Mouse (Mus musculus) intestine, embryonic 16.5 days (tissue): ENCODE measurements around the gene Nav1. TPM values are rescaled to one million over a fixed set of nuclear protein-coding genes. Genes with fewer than 3 reads are reported as not detected.
A peak's percentile ranks its signal among the peaks of the same experiment; 100 is the strongest.

Experiments used
- ATAC-seq: fragments of 200-750 bp; cut with Nextera tagmentation; 2 replicates; pipeline ENCODE4 v1.8.0; 2017; ENCODE audit warnings: moderate TSS enrichment, moderate library complexity
- H3K27ac ChIP-seq: fragments of 300-500 bp; sonication (generic); 2 replicates; pipeline ENCODE4 v1.5.1; 2014; ENCODE audit warnings: mild to moderate bottlenecking, low read length
- H3K27me3 ChIP-seq: fragments of 300-500 bp; sonication (generic); replicated peaks from 2 replicates; pipeline ENCODE4 v1.6.1; 2014; ENCODE audit warnings: low read length, control low read depth, mixed read lengths; ENCODE audit not compliant: control insufficient read depth, insufficient read depth
- H3K36me3 ChIP-seq: fragments of 300-500 bp; sonication (generic); 2 replicates; pipeline ENCODE4 v1.6.1; 2014; ENCODE audit warnings: low read length, control low read depth; ENCODE audit not compliant: control insufficient read depth, insufficient read depth
- H3K4me1 ChIP-seq: fragments of 300-500 bp; sonication (generic); 2 replicates; pipeline ENCODE4 v1.6.1; 2014; ENCODE audit warnings: low read length, control low read depth, mixed read lengths; ENCODE audit not compliant: control insufficient read depth, insufficient read depth
- H3K4me2 ChIP-seq: fragments of 300-500 bp; sonication (generic); 2 replicates; pipeline ENCODE4 v1.6.1; 2014; ENCODE audit warnings: low read depth, low read length, control low read depth
- H3K4me3 ChIP-seq: fragments of 300-500 bp; sonication (generic); 2 replicates; pipeline ENCODE4 v1.5.1; 2014; ENCODE audit warnings: mild to moderate bottlenecking, low read length
- H3K9ac ChIP-seq: fragments of 300-500 bp; sonication (generic); 2 replicates; pipeline ENCODE4 v1.6.1; 2014; ENCODE audit warnings: low read depth, low read length
- H3K9me3 ChIP-seq: fragments of 300-500 bp; sonication (generic); 2 replicates; pipeline ENCODE4 v1.6.1; 2016; ENCODE audit warnings: low read length, control low read depth; ENCODE audit not compliant: control insufficient read depth
- WGBS: fragments of 180-500 bp; shearing (Covaris S2); extraction: QIAGEN DNeasy Blood & Tissue Kit; methylation state at CpG from one replicate; pipeline ENCODE4 v1.1.7; 2014; 5-methylcytosine and 5-hydroxymethylcytosine counted together
- polyA plus RNA-seq: library from polyadenylated mRNA; unstranded; fragments of >200 nt; fragmentation: Nextera tagmentation; extraction: Ambion mirVana; gene quantifications from 2 replicates; pipeline ENCODE4 v1.2.1, GENCODE M21; 2015

Nav1 gene
- polyA plus RNA-seq, 1 experiment from 2014 or later: 9.0 TPM

GRCm38 (mm10) chr1:135635323-135636064 lies 28.4 kb upstream of the Nav1 start:
- Histone ChIP-seq H3K4me2 (no peak overlapping the region), H3K9me3 (no peaks in the 10 kb centered on the region), H3K4me1 (peaks cover 12% of the 10 kb centered on the region), H3K27me3 (no peaks in the 10 kb centered on the region), H3K27ac (no peak overlapping the region), H3K4me3 (no peak overlapping the region), H3K36me3 (no peaks in the 10 kb centered on the region), H3K9ac (no peak overlapping the region)
- WGBS: 77% methylated on average over 11 of the region's 11 CpGs
- no peak for ATAC-seq

- Histone ChIP-seq H3K27ac (no peak overlapping the region), H3K9ac (no peak overlapping the region), H3K4me3 (no peak overlapping the region), H3K36me3 (no peaks in the 10 kb centered on the region), H3K4me2 (no peak overlapping the region), H3K4me1 (peaks cover 12% of the 10 kb centered on the region), H3K27me3 (no peaks in the 10 kb centered on the region), H3K9me3 (no peaks in the 10 kb centered on the region)
- 19% methylated on average over 6 of the region's 6 CpGs for WGBS
- no peak for ATAC-seq
Measured at GRCm38 (mm10) chr1:135634791-135635190, 27.7 kb upstream of the Nav1 start.

- no peaks in the 10 kb centered on the region for H3K36me3 ChIP-seq
- H3K4me1 ChIP-seq: peaks cover 12% of the 10 kb centered on the region
- 78% methylated on average over 2 of the region's 2 CpGs for WGBS
- H3K4me2 ChIP-seq: no peak overlapping the region
- H3K4me3 ChIP-seq: no peak overlapping the region
- no peak for ATAC-seq
- no peak overlapping the region for H3K9ac ChIP-seq
- H3K27ac ChIP-seq: no peak overlapping the region
- H3K27me3 ChIP-seq: no peaks in the 10 kb centered on the region
- no peaks in the 10 kb centered on the region for H3K9me3 ChIP-seq
Measured at GRCm38 (mm10) chr1:135633884-135634283, 26.8 kb upstream of the Nav1 start.

GRCm38 (mm10) chr1:135633478-135633877 lies 26.4 kb upstream of the Nav1 start:
- Histone ChIP-seq H3K27ac (no peak overlapping the region), H3K4me2 (no peak overlapping the region), H3K36me3 (no peaks in the 10 kb centered on the region), H3K9me3 (no peaks in the 10 kb centered on the region), H3K9ac (no peak overlapping the region), H3K4me3 (no peak overlapping the region), H3K4me1 (peaks cover 12% of the 10 kb centered on the region), H3K27me3 (no peaks in the 10 kb centered on the region)
- ATAC-seq: no peak
- WGBS: 80% methylated on average over 4 of the region's 4 CpGs

- H3K36me3 ChIP-seq: no peaks in the 10 kb centered on the region
- WGBS: 69% methylated on average over 1 of the region's 1 CpGs
- no peak overlapping the region for H3K4me3 ChIP-seq
- no peak for ATAC-seq
- no peaks in the 10 kb centered on the region for H3K9me3 ChIP-seq
- H3K27me3 ChIP-seq: no peaks in the 10 kb centered on the region
- H3K27ac ChIP-seq: peak overlapping the region; percentile 56; the same call in 1 of the 2 replicates
- no peak overlapping the region for H3K9ac ChIP-seq
- no peak overlapping the region for H3K4me2 ChIP-seq
- H3K4me1 ChIP-seq: peaks cover 12% of the 10 kb centered on the region
Measured at GRCm38 (mm10) chr1:135632199-135632598, 25.1 kb upstream of the Nav1 start.

- no peaks in the 10 kb centered on the region for H3K9me3 ChIP-seq
- H3K4me2 ChIP-seq: peak overlapping the region; percentile 0; the same call in 1 of the 2 replicates
- 38% methylated on average over 8 of the region's 8 CpGs for WGBS
- no peak overlapping the region for H3K9ac ChIP-seq
- peaks cover 12% of the 10 kb centered on the region for H3K4me1 ChIP-seq
- no peaks in the 10 kb centered on the region for H3K36me3 ChIP-seq
- no peak overlapping the region for H3K4me3 ChIP-seq
- no peaks in the 10 kb centered on the region for H3K27me3 ChIP-seq
- peak overlapping the region; percentile 56 for H3K27ac ChIP-seq
- peak; percentile 86 for ATAC-seq
Measured at GRCm38 (mm10) chr1:135631515-135631914, 24.4 kb upstream of the Nav1 start.

- Histone ChIP-seq H3K4me1 (peaks cover 12% of the 10 kb centered on the region), H3K4me2 (no peak overlapping the region), H3K9me3 (no peaks in the 10 kb centered on the region), H3K27ac (no peak overlapping the region), H3K4me3 (no peak overlapping the region), H3K36me3 (no peaks in the 10 kb centered on the region), H3K27me3 (no peaks in the 10 kb centered on the region), H3K9ac (no peak overlapping the region)
- no peak for ATAC-seq
- 56% methylated on average over 5 of the region's 5 CpGs for WGBS
Measured at GRCm38 (mm10) chr1:135629846-135630245, 22.8 kb upstream of the Nav1 start.

GRCm38 (mm10) chr1:135626218-135626617 lies 19.1 kb upstream of the Nav1 start:
- Histone ChIP-seq H3K9ac (no peak overlapping the region), H3K9me3 (no peaks in the 10 kb centered on the region), H3K36me3 (no peaks in the 10 kb centered on the region), H3K27ac (no peak overlapping the region), H3K4me2 (no peak overlapping the region), H3K27me3 (no peaks in the 10 kb centered on the region), H3K4me3 (no peak overlapping the region), H3K4me1 (0 out of 2 replicates have a peak, but pooled peaks cover under 1% of the 10 kb centered on the region)
- no peak for ATAC-seq
- WGBS: 83% methylated on average over 6 of the region's 6 CpGs

GRCm38 (mm10) chr1:135625741-135626140 lies 18.6 kb upstream of the Nav1 start:
- no peaks in the 10 kb centered on the region for H3K27me3 ChIP-seq
- H3K4me1 ChIP-seq: no peaks in the 10 kb centered on the region
- no peak for ATAC-seq
- no peak overlapping the region for H3K4me2 ChIP-seq
- no peak overlapping the region for H3K4me3 ChIP-seq
- 67% methylated on average over 3 of the region's 3 CpGs for WGBS
- H3K9ac ChIP-seq: no peak overlapping the region
- no peaks in the 10 kb centered on the region for H3K36me3 ChIP-seq
- no peaks in the 10 kb centered on the region for H3K9me3 ChIP-seq
- no peak overlapping the region for H3K27ac ChIP-seq

- Histone ChIP-seq H3K36me3 (no peaks in the 10 kb centered on the region), H3K9me3 (no peaks in the 10 kb centered on the region), H3K27me3 (no peaks in the 10 kb centered on the region), H3K9ac (no peak overlapping the region), H3K4me3 (no peak overlapping the region), H3K4me2 (no peak overlapping the region), H3K4me1 (no peaks in the 10 kb centered on the region), H3K27ac (no peak overlapping the region)
- 65% methylated on average over 5 of the region's 5 CpGs for WGBS
- ATAC-seq: no peak
Measured at GRCm38 (mm10) chr1:135624646-135625045, 17.6 kb upstream of the Nav1 start.
